Mouse (Mus musculus): ENCODE measurements around the gene Cse1l.

DNA sequence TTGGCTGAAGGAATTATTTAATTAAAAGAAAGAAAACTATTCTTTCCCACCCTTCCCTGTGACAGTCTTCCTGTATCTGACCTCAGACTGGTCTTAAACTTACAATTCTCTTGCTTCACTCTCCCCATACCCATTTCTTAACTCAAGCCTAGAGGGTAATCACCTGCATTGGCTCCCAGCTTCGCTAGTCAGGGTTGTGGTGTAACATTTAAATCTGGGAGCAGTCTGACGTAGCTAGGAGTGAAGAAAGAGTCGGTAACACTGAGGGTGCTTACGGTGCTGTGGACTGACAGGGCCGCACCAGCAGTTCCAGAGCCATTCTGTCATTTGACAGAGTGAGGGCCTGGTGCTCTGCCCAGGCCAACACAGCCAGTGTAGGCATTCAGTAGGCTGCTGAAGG is 12.8 kb upstream of the Cse1l start:
- TF ChIP-seq CTCF (IDR thresholded peaks at IDR 0.05; ENCODE audit: borderline replicate concordance, extremely low read depth, insufficient read depth, insufficient read length) (no peak), POLR2A (IDR thresholded peaks at IDR 0.05; ENCODE audit: borderline replicate concordance, extremely low read depth, insufficient read depth, insufficient read length, poor library complexity, severe bottlenecking) (no peak)

Data from brain, embryonic 14.5 days (tissue).